Mouse (Mus musculus): Measurements from ENCODE around the gene Prlr. TPM values are rescaled to one million over a fixed set of nuclear protein-coding genes. Genes with fewer than 3 reads are reported as not detected.

The Prlr gene
- polyA plus RNA-seq, 1 experiment from 2014 or later: 1.6 TPM

GRCm38 (mm10) chr15:10276386-10276785, 99.3 kb downstream of the Prlr start:
- Histone ChIP-seq H3K27me3 (ENCODE audit: control insufficient read depth, insufficient read depth, low read length) (no peaks in the 10 kb centered on the region), H3K36me3 (ENCODE audit: control insufficient read depth, insufficient read depth, low read length) (no peaks in the 10 kb centered on the region), H3K9me3 (ENCODE audit: control insufficient read depth, low read length) (no peaks in the 10 kb centered on the region), H3K9ac (replicated peaks; ENCODE audit: low read length) (no peak overlapping the region), H3K4me2 (ENCODE audit: low read length) (no peak overlapping the region), H3K4me1 (ENCODE audit: control insufficient read depth, insufficient read depth, low read length) (no peaks in the 10 kb centered on the region), H3K4me3 (replicated peaks; ENCODE audit: low read depth, low read length) (no peak overlapping the region), H3K27ac (replicated peaks; ENCODE audit: low read depth, low read length) (no peak overlapping the region)
- no peak for DNase-seq
- ATAC-seq (ENCODE audit: low FRiP score, low TSS enrichment): no peak

DNA sequence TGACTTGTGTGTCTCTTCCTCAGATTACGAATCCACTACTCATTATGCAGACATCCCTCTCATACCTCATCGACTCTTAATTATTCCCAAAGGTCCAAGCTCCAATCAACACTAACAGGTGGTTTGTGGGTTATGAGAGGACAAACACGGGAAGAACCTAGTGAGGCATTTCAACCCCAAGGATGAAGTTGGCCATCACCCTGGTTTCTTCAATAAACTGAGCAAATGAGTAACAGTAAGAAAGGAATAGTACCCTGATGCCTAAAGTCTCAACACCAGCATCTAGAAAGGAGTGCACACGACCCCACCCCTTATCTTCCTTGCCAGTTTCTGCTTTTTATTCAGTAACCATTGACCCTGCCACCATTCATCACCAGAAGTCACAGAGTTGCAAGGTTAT, 100.4 kb downstream of the Prlr start:
- Histone ChIP-seq H3K36me3 (ENCODE audit: control insufficient read depth, insufficient read depth, low read length) (no peaks in the 10 kb centered on the region), H3K27me3 (ENCODE audit: control insufficient read depth, insufficient read depth, low read length) (no peaks in the 10 kb centered on the region), H3K4me3 (replicated peaks; ENCODE audit: low read depth, low read length) (no peak overlapping the region), H3K9me3 (ENCODE audit: control insufficient read depth, low read length) (no peaks in the 10 kb centered on the region), H3K4me2 (ENCODE audit: low read length) (no peak overlapping the region), H3K27ac (replicated peaks; ENCODE audit: low read depth, low read length) (no peak overlapping the region), H3K4me1 (ENCODE audit: control insufficient read depth, insufficient read depth, low read length) (no peaks in the 10 kb centered on the region), H3K9ac (replicated peaks; ENCODE audit: low read length) (no peak overlapping the region)
- no peak for DNase-seq
- no peak for ATAC-seq (ENCODE audit: low FRiP score, low TSS enrichment)
- 85% methylated on average over 4 of the region's 4 CpGs for WGBS

GRCm38 (mm10) chr15:10281546-10281945, 104.5 kb downstream of the Prlr start:
- WGBS: 83% methylated on average over 5 of the region's 5 CpGs
- Histone ChIP-seq H3K4me1 (ENCODE audit: control insufficient read depth, insufficient read depth, low read length) (no peaks in the 10 kb centered on the region), H3K9me3 (ENCODE audit: control insufficient read depth, low read length) (no peaks in the 10 kb centered on the region), H3K4me2 (ENCODE audit: low read length) (no peak overlapping the region), H3K4me3 (replicated peaks; ENCODE audit: low read depth, low read length) (no peak overlapping the region), H3K9ac (replicated peaks; ENCODE audit: low read length) (no peak overlapping the region), H3K27me3 (ENCODE audit: control insufficient read depth, insufficient read depth, low read length) (no peaks in the 10 kb centered on the region), H3K36me3 (ENCODE audit: control insufficient read depth, insufficient read depth, low read length) (no peaks in the 10 kb centered on the region), H3K27ac (replicated peaks; ENCODE audit: low read depth, low read length) (no peak overlapping the region)
- DNase-seq: no peak
- no peak for ATAC-seq (ENCODE audit: low FRiP score, low TSS enrichment)

DNA sequence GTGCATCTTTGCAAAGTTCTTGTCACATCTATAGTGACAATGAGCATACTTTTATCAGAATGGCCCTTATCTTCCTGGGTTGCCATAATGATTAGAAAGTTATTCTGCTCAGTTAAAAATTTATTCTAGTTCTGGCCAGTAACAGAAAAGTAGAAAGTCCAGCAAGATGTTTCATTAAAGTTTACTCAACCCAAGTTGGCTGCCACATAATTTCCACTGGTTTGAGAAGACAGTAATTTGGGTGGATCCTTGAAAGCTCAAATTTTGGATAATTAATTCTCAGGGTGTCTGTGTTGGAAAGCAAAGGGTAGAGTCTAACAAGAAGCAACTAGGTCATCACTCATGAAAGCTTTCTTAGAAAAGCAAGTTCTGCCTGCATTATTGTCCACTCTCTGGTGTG, 106.6 kb downstream of the Prlr start:
- Histone ChIP-seq H3K27ac (replicated peaks; ENCODE audit: low read depth, low read length) (no peak overlapping the region), H3K4me1 (ENCODE audit: control insufficient read depth, insufficient read depth, low read length) (no peaks in the 10 kb centered on the region), H3K4me2 (ENCODE audit: low read length) (no peak overlapping the region), H3K9ac (replicated peaks; ENCODE audit: low read length) (no peak overlapping the region), H3K36me3 (ENCODE audit: control insufficient read depth, insufficient read depth, low read length) (no peaks in the 10 kb centered on the region), H3K9me3 (ENCODE audit: control insufficient read depth, low read length) (no peaks in the 10 kb centered on the region), H3K27me3 (ENCODE audit: control insufficient read depth, insufficient read depth, low read length) (no peaks in the 10 kb centered on the region), H3K4me3 (replicated peaks; ENCODE audit: low read depth, low read length) (no peak overlapping the region)
- no peak for DNase-seq
- ATAC-seq (ENCODE audit: low FRiP score, low TSS enrichment): no peak

GRCm38 (mm10) chr15:10296570-10296969, 119.5 kb downstream of the Prlr start:
- ATAC-seq (ENCODE audit: low FRiP score, low TSS enrichment): no peak
- H3K27me3 ChIP-seq (ENCODE audit: control insufficient read depth, insufficient read depth, low read length): no peaks in the 10 kb centered on the region
- no peak overlapping the region for H3K4me2 ChIP-seq (ENCODE audit: low read length)
- no peak for DNase-seq
- no peaks in the 10 kb centered on the region for H3K9me3 ChIP-seq (ENCODE audit: control insufficient read depth, low read length)
- no peak overlapping the region for H3K9ac ChIP-seq (replicated peaks; ENCODE audit: low read length)
- 74% methylated on average over 1 of the region's 1 CpGs for WGBS
- H3K4me3 ChIP-seq (replicated peaks; ENCODE audit: low read depth, low read length): no peak overlapping the region
- H3K4me1 ChIP-seq (ENCODE audit: control insufficient read depth, insufficient read depth, low read length): no peaks in the 10 kb centered on the region
- no peaks in the 10 kb centered on the region for H3K36me3 ChIP-seq (ENCODE audit: control insufficient read depth, insufficient read depth, low read length)
- H3K27ac ChIP-seq (replicated peaks; ENCODE audit: low read depth, low read length): no peak overlapping the region

DNA sequence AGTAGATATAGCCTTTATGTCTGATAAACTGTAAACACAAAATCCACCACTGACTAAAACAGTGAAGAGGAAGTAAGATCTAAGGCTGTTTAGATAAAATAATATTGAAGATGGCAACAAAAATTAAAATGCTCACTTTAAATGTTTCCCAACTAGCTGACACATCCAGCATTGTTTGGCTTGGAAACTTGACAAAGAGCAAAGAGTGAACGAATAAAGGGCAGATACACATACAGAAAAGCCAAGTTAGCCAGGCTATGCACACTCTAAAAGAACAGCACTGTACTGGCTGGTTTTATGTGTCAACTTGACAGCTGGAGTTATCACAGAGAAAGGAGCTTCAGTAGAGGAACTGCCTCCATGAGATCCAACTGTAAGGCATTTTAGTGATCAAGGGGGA, 121.0 kb downstream of the Prlr start:
- no peak overlapping the region for H3K4me2 ChIP-seq (ENCODE audit: low read length)
- DNase-seq (no peak), ATAC-seq (ENCODE audit: low FRiP score, low TSS enrichment) (no peak)
- H3K27ac ChIP-seq (replicated peaks; ENCODE audit: low read depth, low read length): no peak overlapping the region
- H3K4me1 ChIP-seq (ENCODE audit: control insufficient read depth, insufficient read depth, low read length): no peaks in the 10 kb centered on the region
- no peaks in the 10 kb centered on the region for H3K9me3 ChIP-seq (ENCODE audit: control insufficient read depth, low read length)
- no peak overlapping the region for H3K4me3 ChIP-seq (replicated peaks; ENCODE audit: low read depth, low read length)
- no peak overlapping the region for H3K9ac ChIP-seq (replicated peaks; ENCODE audit: low read length)
- no peaks in the 10 kb centered on the region for H3K36me3 ChIP-seq (ENCODE audit: control insufficient read depth, insufficient read depth, low read length)
- WGBS: 77% methylated on average over 1 of the region's 1 CpGs
- H3K27me3 ChIP-seq (ENCODE audit: control insufficient read depth, insufficient read depth, low read length): no peaks in the 10 kb centered on the region

- DNase-seq (no peak), ATAC-seq (ENCODE audit: low FRiP score, low TSS enrichment) (no peak)
- no peaks in the 10 kb centered on the region for H3K36me3 ChIP-seq (ENCODE audit: control insufficient read depth, insufficient read depth, low read length)
- H3K27ac ChIP-seq (replicated peaks; ENCODE audit: low read depth, low read length): no peak overlapping the region
- no peak overlapping the region for H3K9ac ChIP-seq (replicated peaks; ENCODE audit: low read length)
- no peak overlapping the region for H3K4me2 ChIP-seq (ENCODE audit: low read length)
- no peaks in the 10 kb centered on the region for H3K9me3 ChIP-seq (ENCODE audit: control insufficient read depth, low read length)
- no peak overlapping the region for H3K4me3 ChIP-seq (replicated peaks; ENCODE audit: low read depth, low read length)
- 64% methylated on average over 3 of the region's 3 CpGs for WGBS
- no peaks in the 10 kb centered on the region for H3K27me3 ChIP-seq (ENCODE audit: control insufficient read depth, insufficient read depth, low read length)
- no peaks in the 10 kb centered on the region for H3K4me1 ChIP-seq (ENCODE audit: control insufficient read depth, insufficient read depth, low read length)
These were observed 122.4 kb downstream of the Prlr start for GRCm38 (mm10) chr15:10299467-10299866.

- ATAC-seq (ENCODE audit: low FRiP score, low TSS enrichment) (no peak), DNase-seq (no peak)
- Histone ChIP-seq H3K4me1 (ENCODE audit: control insufficient read depth, insufficient read depth, low read length) (no peaks in the 10 kb centered on the region), H3K9me3 (ENCODE audit: control insufficient read depth, low read length) (no peaks in the 10 kb centered on the region), H3K27ac (replicated peaks; ENCODE audit: low read depth, low read length) (no peak overlapping the region), H3K27me3 (ENCODE audit: control insufficient read depth, insufficient read depth, low read length) (no peaks in the 10 kb centered on the region), H3K36me3 (ENCODE audit: control insufficient read depth, insufficient read depth, low read length) (no peaks in the 10 kb centered on the region), H3K4me2 (ENCODE audit: low read length) (no peak overlapping the region), H3K9ac (replicated peaks; ENCODE audit: low read length) (no peak overlapping the region), H3K4me3 (replicated peaks; ENCODE audit: low read depth, low read length) (no peak overlapping the region)
- WGBS: 98% methylated on average over 1 of the region's 1 CpGs
These were observed 129.4 kb downstream of the Prlr start for GRCm38 (mm10) chr15:10306461-10306860.

DNA sequence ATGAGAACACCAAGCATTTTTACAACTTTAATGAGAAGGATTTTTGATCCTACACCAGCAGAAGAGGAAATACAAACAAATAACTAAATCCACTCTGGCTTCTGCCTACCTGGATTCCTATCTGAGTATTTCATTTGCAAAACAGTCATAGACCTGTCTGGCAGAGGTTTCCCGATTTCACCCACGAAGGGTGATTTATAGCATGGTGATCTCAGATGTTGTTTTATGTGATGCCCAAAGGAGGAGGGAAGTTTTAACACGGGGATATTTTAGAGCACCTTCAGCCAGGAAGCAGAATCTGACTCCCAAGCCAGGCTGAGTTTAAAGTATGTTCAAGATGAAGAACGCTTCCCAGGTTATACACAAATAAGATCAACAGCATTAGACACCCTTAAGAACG, 134.8 kb downstream of the Prlr start:
- DNase-seq (no peak), ATAC-seq (ENCODE audit: low FRiP score, low TSS enrichment) (no peak)
- no peak overlapping the region for H3K27ac ChIP-seq (replicated peaks; ENCODE audit: low read depth, low read length)
- 90% methylated on average over 5 of the region's 5 CpGs for WGBS
- no peak overlapping the region for H3K4me2 ChIP-seq (ENCODE audit: low read length)
- no peaks in the 10 kb centered on the region for H3K27me3 ChIP-seq (ENCODE audit: control insufficient read depth, insufficient read depth, low read length)
- H3K4me3 ChIP-seq (replicated peaks; ENCODE audit: low read depth, low read length): no peak overlapping the region
- no peaks in the 10 kb centered on the region for H3K4me1 ChIP-seq (ENCODE audit: control insufficient read depth, insufficient read depth, low read length)
- no peak overlapping the region for H3K9ac ChIP-seq (replicated peaks; ENCODE audit: low read length)
- no peaks in the 10 kb centered on the region for H3K36me3 ChIP-seq (ENCODE audit: control insufficient read depth, insufficient read depth, low read length)
- no peaks in the 10 kb centered on the region for H3K9me3 ChIP-seq (ENCODE audit: control insufficient read depth, low read length)

Measured in midbrain, embryonic 14.5 days (tissue).